Mouse (Mus musculus): Measurements from ENCODE around the gene 5031439G07Rik. TPM values are rescaled to one million over a fixed set of nuclear protein-coding genes. Genes with fewer than 3 reads are reported as not detected.

5031439G07Rik gene
- polyA plus RNA-seq, 1 experiment from 2014 or later: 19.2 TPM

- WGBS: 88% methylated on average over 12 of the region's 12 CpGs
- Histone ChIP-seq H3K27me3 (ENCODE audit: control insufficient read depth, insufficient read depth, low read length) (no peaks in the 10 kb centered on the region; the same call in 1 of the 2 replicates), H3K4me3 (replicated peaks; ENCODE audit: low read length) (peak overlapping the region; percentile 85; the same call in 1 of the 2 replicates), H3K9ac (no peak overlapping the region), H3K9me3 (ENCODE audit: control insufficient read depth, low read length) (no peaks in the 10 kb centered on the region), H3K4me1 (replicated peaks; ENCODE audit: control insufficient read depth, insufficient read depth, low read length) (peaks cover 22% of the 10 kb centered on the region), H3K27ac (no peak overlapping the region), H3K4me2 (replicated peaks) (peak overlapping the region; percentile 76), H3K36me3 (replicated peaks; ENCODE audit: control insufficient read depth, insufficient read depth) (no peaks in the 10 kb centered on the region)
- ATAC-seq (ENCODE audit: low FRiP score): no peak
- DNase-seq (ENCODE audit: low spot score): no peak
These were observed 2.7 kb downstream of the 5031439G07Rik start for GRCm38 (mm10) chr15:84985516-84986160.

- Histone ChIP-seq H3K9ac (no peak overlapping the region), H3K4me3 (replicated peaks; ENCODE audit: low read length) (no peak overlapping the region), H3K36me3 (replicated peaks; ENCODE audit: control insufficient read depth, insufficient read depth) (no peaks in the 10 kb centered on the region; the same call in 1 of the 2 replicates), H3K27me3 (ENCODE audit: control insufficient read depth, insufficient read depth, low read length) (no peaks in the 10 kb centered on the region), H3K9me3 (ENCODE audit: control insufficient read depth, low read length) (no peaks in the 10 kb centered on the region), H3K4me1 (replicated peaks; ENCODE audit: control insufficient read depth, insufficient read depth, low read length) (peaks cover 22% of the 10 kb centered on the region), H3K27ac (no peak overlapping the region), H3K4me2 (replicated peaks) (no peak overlapping the region)
- ATAC-seq (ENCODE audit: low FRiP score) (no peak), DNase-seq (ENCODE audit: low spot score) (no peak)
- WGBS: 82% methylated on average over 7 of the region's 7 CpGs
These were observed 4.6 kb downstream of the 5031439G07Rik start for GRCm38 (mm10) chr15:84983721-84984120.

- H3K4me1 ChIP-seq (replicated peaks; ENCODE audit: control insufficient read depth, insufficient read depth, low read length): peaks cover 18% of the 10 kb centered on the region
- ATAC-seq (ENCODE audit: low FRiP score) (no peak), DNase-seq (ENCODE audit: low spot score) (no peak)
- no peak overlapping the region for H3K9ac ChIP-seq
- H3K4me2 ChIP-seq (replicated peaks): no peak overlapping the region
- H3K4me3 ChIP-seq (replicated peaks; ENCODE audit: low read length): no peak overlapping the region
- H3K9me3 ChIP-seq (ENCODE audit: control insufficient read depth, low read length): no peaks in the 10 kb centered on the region
- no peak overlapping the region for H3K27ac ChIP-seq
- H3K27me3 ChIP-seq (ENCODE audit: control insufficient read depth, insufficient read depth, low read length): no peaks in the 10 kb centered on the region
- H3K36me3 ChIP-seq (replicated peaks; ENCODE audit: control insufficient read depth, insufficient read depth): no peaks in the 10 kb centered on the region; the same call in 1 of the 2 replicates
- WGBS: 95% methylated on average over 3 of the region's 3 CpGs
These were observed 5.5 kb downstream of the 5031439G07Rik start for GRCm38 (mm10) chr15:84982888-84983287.

- DNase-seq (ENCODE audit: low spot score): no peak
- ATAC-seq (ENCODE audit: low FRiP score): no peak
- Histone ChIP-seq H3K9ac (no peak overlapping the region), H3K4me1 (replicated peaks; ENCODE audit: control insufficient read depth, insufficient read depth, low read length) (peaks cover 18% of the 10 kb centered on the region), H3K4me3 (replicated peaks; ENCODE audit: low read length) (no peak overlapping the region), H3K27me3 (ENCODE audit: control insufficient read depth, insufficient read depth, low read length) (no peaks in the 10 kb centered on the region), H3K9me3 (ENCODE audit: control insufficient read depth, low read length) (no peaks in the 10 kb centered on the region), H3K36me3 (replicated peaks; ENCODE audit: control insufficient read depth, insufficient read depth) (no peaks in the 10 kb centered on the region; the same call in 1 of the 2 replicates), H3K27ac (no peak overlapping the region), H3K4me2 (replicated peaks) (no peak overlapping the region)
- WGBS: 87% methylated on average over 9 of the region's 9 CpGs
These were observed 6.6 kb downstream of the 5031439G07Rik start for GRCm38 (mm10) chr15:84981609-84982313.

- no peak for DNase-seq (ENCODE audit: low spot score)
- 28% methylated on average over 4 of the region's 4 CpGs for WGBS
- H3K27ac ChIP-seq: no peak overlapping the region
- H3K36me3 ChIP-seq (replicated peaks; ENCODE audit: control insufficient read depth, insufficient read depth): no peaks in the 10 kb centered on the region; the same call in 1 of the 2 replicates
- ATAC-seq (ENCODE audit: low FRiP score): no peak
- no peak overlapping the region for H3K4me3 ChIP-seq (replicated peaks; ENCODE audit: low read length)
- no peak overlapping the region for H3K9ac ChIP-seq
- peaks cover 18% of the 10 kb centered on the region for H3K4me1 ChIP-seq (replicated peaks; ENCODE audit: control insufficient read depth, insufficient read depth, low read length)
- no peak overlapping the region for H3K4me2 ChIP-seq (replicated peaks)
- no peaks in the 10 kb centered on the region for H3K27me3 ChIP-seq (ENCODE audit: control insufficient read depth, insufficient read depth, low read length)
- no peaks in the 10 kb centered on the region for H3K9me3 ChIP-seq (ENCODE audit: control insufficient read depth, low read length)
These were observed 12.6 kb downstream of the 5031439G07Rik start for GRCm38 (mm10) chr15:84975729-84976128.

- H3K4me1 ChIP-seq (replicated peaks; ENCODE audit: control insufficient read depth, insufficient read depth, low read length): peaks cover 18% of the 10 kb centered on the region
- H3K4me3 ChIP-seq (replicated peaks; ENCODE audit: low read length): no peak overlapping the region
- H3K27me3 ChIP-seq (ENCODE audit: control insufficient read depth, insufficient read depth, low read length): no peaks in the 10 kb centered on the region
- H3K36me3 ChIP-seq (replicated peaks; ENCODE audit: control insufficient read depth, insufficient read depth): no peaks in the 10 kb centered on the region
- no peak for DNase-seq (ENCODE audit: low spot score)
- H3K4me2 ChIP-seq (replicated peaks): no peak overlapping the region
- H3K27ac ChIP-seq: no peak overlapping the region
- ATAC-seq (ENCODE audit: low FRiP score): no peak
- no peaks in the 10 kb centered on the region for H3K9me3 ChIP-seq (ENCODE audit: control insufficient read depth, low read length)
- H3K9ac ChIP-seq: no peak overlapping the region
- 9% methylated on average over 3 of the region's 3 CpGs for WGBS
These were observed 14.8 kb downstream of the 5031439G07Rik start for GRCm38 (mm10) chr15:84973544-84973871.

GRCm38 (mm10) chr15:84972860-84973543, 15.3 kb downstream of the 5031439G07Rik start:
- Histone ChIP-seq H3K36me3 (replicated peaks; ENCODE audit: control insufficient read depth, insufficient read depth) (no peaks in the 10 kb centered on the region), H3K27ac (no peak overlapping the region), H3K4me2 (replicated peaks) (no peak overlapping the region), H3K27me3 (ENCODE audit: control insufficient read depth, insufficient read depth, low read length) (no peaks in the 10 kb centered on the region), H3K9me3 (ENCODE audit: control insufficient read depth, low read length) (no peaks in the 10 kb centered on the region), H3K4me3 (replicated peaks; ENCODE audit: low read length) (no peak overlapping the region), H3K4me1 (replicated peaks; ENCODE audit: control insufficient read depth, insufficient read depth, low read length) (peaks cover 18% of the 10 kb centered on the region), H3K9ac (no peak overlapping the region)
- DNase-seq (ENCODE audit: low spot score): no peak
- ATAC-seq (ENCODE audit: low FRiP score): peak; percentile 53; the same call in 1 of the 2 replicates
- WGBS: 39% methylated on average over 8 of the region's 8 CpGs

- Histone ChIP-seq H3K4me3 (replicated peaks; ENCODE audit: low read length) (no peak overlapping the region), H3K4me1 (replicated peaks; ENCODE audit: control insufficient read depth, insufficient read depth, low read length) (peaks cover 10% of the 10 kb centered on the region), H3K36me3 (replicated peaks; ENCODE audit: control insufficient read depth, insufficient read depth) (no peaks in the 10 kb centered on the region), H3K27ac (no peak overlapping the region), H3K9me3 (ENCODE audit: control insufficient read depth, low read length) (no peaks in the 10 kb centered on the region), H3K27me3 (ENCODE audit: control insufficient read depth, insufficient read depth, low read length) (no peaks in the 10 kb centered on the region), H3K9ac (no peak overlapping the region), H3K4me2 (replicated peaks) (no peak overlapping the region)
- 94% methylated on average over 4 of the region's 4 CpGs for WGBS
- no peak for DNase-seq (ENCODE audit: low spot score)
- no peak for ATAC-seq (ENCODE audit: low FRiP score)
These were observed 19.8 kb downstream of the 5031439G07Rik start for GRCm38 (mm10) chr15:84968534-84968933.

- WGBS: 64% methylated on average over 7 of the region's 7 CpGs
- H3K27me3 ChIP-seq (ENCODE audit: control insufficient read depth, insufficient read depth, low read length): no peaks in the 10 kb centered on the region
- DNase-seq (ENCODE audit: low spot score) (peak; percentile 37), ATAC-seq (ENCODE audit: low FRiP score) (no peak)
- H3K4me2 ChIP-seq (replicated peaks): no peak overlapping the region
- no peaks in the 10 kb centered on the region for H3K9me3 ChIP-seq (ENCODE audit: control insufficient read depth, low read length)
- no peak overlapping the region for H3K27ac ChIP-seq
- H3K36me3 ChIP-seq (replicated peaks; ENCODE audit: control insufficient read depth, insufficient read depth): no peaks in the 10 kb centered on the region
- no peak overlapping the region for H3K4me3 ChIP-seq (replicated peaks; ENCODE audit: low read length)
- H3K9ac ChIP-seq: no peak overlapping the region
- peaks cover 5% of the 10 kb centered on the region; the same call in 1 of the 2 replicates for H3K4me1 ChIP-seq (replicated peaks; ENCODE audit: control insufficient read depth, insufficient read depth, low read length)
These were observed 22.6 kb downstream of the 5031439G07Rik start for GRCm38 (mm10) chr15:84965575-84966360.

All from hindbrain, embryonic 14.5 days (tissue).